Mouse (Mus musculus) brown adipose tissue, adult 24 weeks (tissue): ENCODE measurements around the gene Wdr70. TPM values are rescaled to one million over a fixed set of nuclear protein-coding genes. Genes with fewer than 3 reads are reported as not detected.
"Not testable (repeated sequence)": the region's sequence is repeated elsewhere in the genome, so short reads cannot be mapped to it uniquely, and the experiment has no call there.

Experiments used
- H3K27ac ChIP-seq: fragments of 200-500 bp; replicated peaks from 2 replicates; pipeline ENCODE4 v1.5.1; 2012; ENCODE audit warnings: low read depth, mild to moderate bottlenecking, low read length
- H3K4me1 ChIP-seq: fragments of 200-500 bp; 2 replicates; pipeline ENCODE4 v1.6.1; 2012; ENCODE audit warnings: low read length, mixed read lengths; ENCODE audit not compliant: control insufficient read depth, insufficient read depth, insufficient read length
- H3K4me3 ChIP-seq: fragments of 200-500 bp; 2 replicates; pipeline ENCODE4 v1.5.1; 2012; ENCODE audit warnings: low read depth, mild to moderate bottlenecking, low read length, moderate library complexity; ENCODE audit not compliant: insufficient read depth
- polyA plus RNA-seq: library from polyadenylated mRNA; stranded (reverse); fragments of >200 nt; gene quantifications from 2 replicates; pipeline ENCODE4 v1.2.4, GENCODE M21; 2012; ENCODE audit not compliant: missing spikeins, insufficient read depth, insufficient read length

The Wdr70 gene
- polyA plus RNA-seq, 1 experiment, result 34.4 TPM

DNA sequence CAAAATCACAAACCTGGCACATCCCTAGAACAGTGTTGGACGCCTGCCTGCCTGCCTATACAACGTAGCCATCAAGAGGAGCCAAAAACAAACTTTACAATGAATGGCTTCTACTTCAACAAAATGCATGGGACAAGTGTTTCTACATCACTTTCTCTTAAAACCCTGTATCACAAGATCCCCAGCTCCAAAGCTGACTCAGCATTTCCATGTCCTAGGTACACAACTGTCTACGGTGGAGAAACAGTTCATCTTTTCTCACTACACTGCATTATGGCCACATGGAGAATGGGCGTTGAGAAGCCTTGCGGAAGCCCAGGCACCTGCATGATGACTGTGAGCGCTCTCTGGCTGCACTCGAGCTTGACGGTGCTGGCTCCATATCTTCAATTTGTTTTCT is 16.9 kb downstream of the Wdr70 start:
- Histone ChIP-seq H3K27ac (no peak overlapping the region), H3K4me1 (no peaks in the 10 kb centered on the region), H3K4me3 (no peak overlapping the region)

DNA sequence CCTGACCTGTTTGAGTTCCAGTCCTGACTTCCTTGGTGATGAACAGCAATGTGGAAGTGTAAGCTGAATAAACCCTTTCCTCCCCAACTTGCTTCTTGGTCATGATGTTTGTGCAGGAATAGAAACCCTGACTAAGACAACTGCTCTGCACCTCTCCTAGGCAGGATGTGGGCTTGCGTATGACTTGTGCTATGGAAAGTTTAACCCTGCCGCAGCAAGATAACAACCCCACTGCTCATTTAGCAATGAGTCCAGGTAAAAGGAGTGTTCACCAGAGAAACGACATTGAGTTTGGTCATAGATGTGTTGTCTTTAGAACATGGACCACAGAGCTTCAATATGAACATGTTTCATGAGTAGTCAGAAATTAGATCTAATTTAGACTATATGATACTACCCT is 25.9 kb downstream of the Wdr70 start:
- not testable (repeated sequence) for H3K27ac ChIP-seq, H3K4me3 ChIP-seq, H3K4me1 ChIP-seq

DNA sequence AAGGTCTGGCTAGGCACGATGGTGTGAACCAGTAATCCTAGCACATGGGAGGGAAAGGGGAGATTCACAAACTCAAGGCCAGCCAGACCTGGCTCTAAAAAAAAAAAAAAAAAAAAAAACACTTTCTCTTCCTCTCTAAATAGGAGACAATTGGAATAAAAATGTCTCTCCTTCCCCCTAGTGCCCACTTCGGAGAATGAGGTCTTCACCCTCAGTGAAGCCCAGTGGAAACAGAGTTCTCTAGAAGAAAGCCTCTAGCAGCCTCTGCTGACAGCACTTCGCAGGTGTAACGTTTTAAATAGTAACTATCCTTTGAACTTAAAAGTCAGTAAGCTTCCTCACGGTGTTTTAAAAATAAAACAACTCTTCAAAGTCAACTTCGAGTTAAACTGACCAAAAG is 33.8 kb downstream of the Wdr70 start:
- Histone ChIP-seq H3K27ac (no peak overlapping the region), H3K4me1 (no peaks in the 10 kb centered on the region), H3K4me3 (no peak overlapping the region)

DNA sequence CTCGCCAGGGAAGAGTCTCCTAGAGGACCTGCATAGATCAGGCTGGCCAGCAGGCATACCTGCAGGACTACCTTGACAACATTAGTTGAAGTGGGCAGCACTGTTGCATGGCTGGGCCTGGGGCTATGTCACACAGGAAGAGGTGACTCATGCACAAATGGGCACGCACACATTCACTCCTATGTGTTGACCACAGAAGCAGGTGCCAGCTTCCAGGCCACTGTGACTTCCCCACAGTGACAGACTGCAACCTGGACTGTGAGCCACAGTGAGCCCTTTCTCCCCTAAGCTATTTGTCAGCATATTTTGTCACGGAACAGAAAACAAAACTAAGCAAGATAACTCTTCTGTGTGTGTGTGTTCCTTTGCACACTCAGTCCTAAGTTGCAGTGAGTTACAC is 47.8 kb downstream of the Wdr70 start:
- no peak overlapping the region for H3K27ac ChIP-seq
- H3K4me1 ChIP-seq, result no peaks in the 10 kb centered on the region

DNA sequence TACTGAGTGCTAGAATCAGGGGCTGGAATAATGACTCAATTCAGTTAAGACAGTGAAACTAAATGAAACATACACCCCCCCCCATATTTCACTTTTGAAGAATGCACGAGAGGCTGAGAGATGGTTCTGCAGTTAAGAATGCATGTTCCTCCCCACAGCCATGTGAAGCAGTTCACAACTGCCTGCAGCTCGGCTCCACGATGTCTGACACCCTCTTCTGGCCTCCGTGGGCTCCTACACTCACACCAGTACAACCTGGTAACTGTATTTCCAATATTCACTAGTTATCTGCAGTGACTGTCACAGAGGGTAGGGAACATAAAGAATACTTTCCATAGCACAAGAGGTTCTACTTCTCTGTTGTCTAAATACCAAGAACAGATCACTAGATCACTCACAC is 59.2 kb downstream of the Wdr70 start:
- Histone ChIP-seq H3K4me1 (no peaks in the 10 kb centered on the region), H3K27ac (no peak overlapping the region), H3K4me3 (no peak overlapping the region)

More for the DNA sequence above, 47.8 kb downstream of the Wdr70 start:
- H3K4me3 ChIP-seq, result no peak overlapping the region

DNA sequence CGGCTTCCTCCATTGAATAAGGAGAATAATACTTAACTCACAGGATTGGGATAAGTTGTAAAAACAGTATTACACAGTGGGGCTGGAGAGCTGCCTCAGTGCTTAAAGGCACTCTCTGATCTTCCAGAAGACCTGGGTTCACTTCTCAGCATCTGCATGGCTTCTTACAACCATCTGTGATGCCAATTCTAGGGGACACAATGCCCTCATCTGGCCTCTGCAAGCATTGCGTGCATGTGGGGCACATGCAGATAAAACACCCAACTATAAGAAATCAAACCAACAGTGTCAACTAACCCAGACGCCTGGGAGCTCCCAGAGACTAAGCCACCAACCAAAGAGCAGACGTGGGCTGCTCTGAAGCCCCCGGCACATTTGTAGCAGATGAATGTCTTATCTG is 60.6 kb downstream of the Wdr70 start:
- Histone ChIP-seq H3K4me1 (no peaks in the 10 kb centered on the region), H3K4me3 (no peak overlapping the region), H3K27ac (no peak overlapping the region)

DNA sequence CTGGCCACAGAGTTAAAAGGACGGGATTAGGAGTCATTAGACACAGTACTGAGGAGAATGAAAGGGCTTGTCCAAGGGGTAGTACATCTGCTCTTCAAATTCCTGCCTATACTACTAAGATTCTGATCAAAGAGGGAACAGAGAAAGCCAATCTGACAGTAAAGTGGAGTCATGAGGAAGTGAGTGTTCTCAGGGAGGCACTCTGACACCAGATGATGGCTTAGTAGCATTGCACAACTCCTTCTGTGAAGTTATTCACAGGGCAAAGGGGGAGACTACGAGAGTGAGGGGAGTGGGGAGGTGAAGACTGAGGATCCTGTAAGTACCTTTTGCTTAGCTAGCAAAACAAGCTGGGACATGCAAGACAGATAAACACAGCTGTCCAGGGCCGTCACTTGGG is 61.2 kb downstream of the Wdr70 start:
- Histone ChIP-seq H3K4me1 (no peaks in the 10 kb centered on the region), H3K4me3 (no peak overlapping the region), H3K27ac (no peak overlapping the region)

DNA sequence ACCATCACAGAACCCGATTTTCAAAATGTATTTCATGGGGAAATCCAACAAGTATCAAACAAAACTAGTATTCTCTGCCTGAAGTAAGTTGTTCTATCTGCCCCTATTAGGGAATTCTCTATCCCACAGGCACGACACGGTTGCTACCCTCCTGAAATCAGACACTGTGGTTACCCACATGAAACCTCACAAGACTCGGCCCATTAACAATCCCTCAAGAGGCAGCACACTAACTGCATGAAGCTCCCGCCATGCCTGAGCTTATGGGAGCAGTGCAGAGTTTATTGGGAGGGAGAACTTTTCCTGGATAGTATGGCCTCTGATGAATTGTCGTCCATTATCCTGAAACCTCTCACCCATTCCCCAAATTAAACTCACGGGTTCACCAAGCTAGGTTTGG is 67.8 kb downstream of the Wdr70 start:
- no peak overlapping the region for H3K27ac ChIP-seq
- no peak overlapping the region for H3K4me3 ChIP-seq
- no peaks in the 10 kb centered on the region for H3K4me1 ChIP-seq

DNA sequence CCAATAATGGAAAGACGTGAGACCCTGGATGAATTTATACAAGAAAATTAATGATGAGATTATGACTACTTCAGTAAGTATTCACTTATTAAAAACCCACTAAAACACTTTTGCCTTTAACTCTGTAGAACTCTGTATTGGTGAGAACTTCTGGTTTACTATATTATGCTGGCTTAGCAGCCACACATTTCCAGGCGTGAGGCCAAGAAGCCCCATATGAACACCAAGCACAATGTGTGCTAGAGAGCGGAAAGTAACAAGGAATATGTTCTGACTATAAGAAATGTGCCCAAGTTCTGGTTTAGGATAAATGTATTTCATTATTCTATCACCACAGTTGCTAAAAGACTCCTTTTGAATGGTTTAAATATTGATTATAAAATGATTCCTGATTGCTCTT is 68.4 kb downstream of the Wdr70 start:
- Histone ChIP-seq H3K4me3 (no peak overlapping the region), H3K27ac (no peak overlapping the region), H3K4me1 (no peaks in the 10 kb centered on the region)

DNA sequence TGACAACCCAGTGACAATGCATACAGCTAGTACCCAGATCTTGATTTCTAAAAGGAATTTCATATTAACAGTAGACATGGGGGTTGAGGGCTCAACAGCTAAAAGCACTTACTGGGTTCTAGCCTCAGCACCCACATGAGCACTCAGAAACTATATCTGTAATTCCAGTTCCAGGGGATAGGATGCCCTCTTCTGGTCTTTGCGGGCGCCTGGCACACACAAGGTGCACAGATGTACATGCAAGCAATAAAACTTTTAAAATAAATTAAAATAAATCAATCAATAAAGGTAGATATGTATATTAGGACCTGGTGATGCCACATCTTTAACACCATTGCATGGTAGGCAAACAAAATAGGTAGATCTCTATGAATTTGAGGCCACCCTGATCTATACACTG is 71.5 kb downstream of the Wdr70 start:
- no peak overlapping the region for H3K4me3 ChIP-seq
- H3K4me1 ChIP-seq, result no peaks in the 10 kb centered on the region
- no peak overlapping the region for H3K27ac ChIP-seq

DNA sequence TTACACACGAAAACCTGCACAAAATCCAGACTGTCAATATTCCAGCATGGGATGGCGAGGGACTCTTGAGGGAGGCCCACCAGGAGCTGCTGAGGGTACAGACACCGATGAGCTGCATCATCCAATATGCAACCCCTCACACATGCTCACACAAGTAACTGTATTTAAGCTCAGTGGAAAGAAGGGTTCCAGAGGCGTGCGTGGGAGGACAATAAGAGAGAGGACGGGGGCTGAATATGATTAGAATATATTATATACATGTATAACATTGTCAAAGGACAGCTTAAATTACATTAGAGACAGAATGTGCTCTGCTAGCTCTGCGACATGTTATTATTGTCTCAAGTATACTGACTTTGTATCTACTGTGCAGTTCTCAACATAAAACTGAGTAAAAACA is 87.6 kb downstream of the Wdr70 start:
- Histone ChIP-seq H3K27ac (no peak overlapping the region), H3K4me1 (no peaks in the 10 kb centered on the region; the same call in 1 of the 2 replicates), H3K4me3 (no peak overlapping the region)

DNA sequence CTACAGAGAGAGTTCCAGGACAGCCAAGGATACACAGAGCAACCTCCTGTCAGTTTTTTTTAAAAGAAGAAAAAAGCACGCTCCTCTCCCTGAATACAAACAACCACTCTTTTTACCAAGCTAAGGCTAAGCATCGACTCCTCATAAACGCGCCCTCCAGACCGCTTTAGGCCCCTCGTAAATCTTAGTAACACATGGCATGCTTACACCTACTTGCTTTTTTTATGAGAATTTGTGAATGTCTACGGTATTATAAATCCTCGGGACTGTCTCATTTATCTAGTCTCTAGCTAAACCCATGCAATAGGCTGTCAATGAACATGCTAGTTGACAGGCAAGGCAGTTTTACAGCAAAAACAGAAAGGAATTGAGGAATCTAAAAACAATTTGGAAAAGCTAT is 91.6 kb downstream of the Wdr70 start:
- Histone ChIP-seq H3K4me3 (no peak overlapping the region), H3K4me1 (no peaks in the 10 kb centered on the region; the same call in 1 of the 2 replicates), H3K27ac (no peak overlapping the region)

DNA sequence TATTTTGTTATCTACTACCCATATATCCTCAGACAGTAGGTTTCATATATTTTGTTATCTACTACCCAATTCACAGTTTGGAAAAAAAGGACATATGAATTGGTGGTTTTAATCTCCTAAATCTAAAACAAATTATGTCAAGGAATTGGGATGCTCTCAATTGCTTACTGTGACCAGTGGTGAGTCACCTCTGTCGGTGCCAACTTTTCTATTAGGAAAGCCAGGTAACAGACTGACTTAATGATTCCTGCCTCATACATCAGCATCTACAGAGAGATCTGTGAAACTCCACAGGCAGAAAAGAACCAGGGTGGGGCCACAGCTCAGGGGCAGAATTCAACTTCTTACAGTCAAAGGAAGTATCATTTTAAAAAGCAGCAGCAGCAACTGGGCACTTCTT is 93.0 kb downstream of the Wdr70 start:
- no peaks in the 10 kb centered on the region; the same call in 1 of the 2 replicates for H3K4me1 ChIP-seq
- no peak overlapping the region for H3K4me3 ChIP-seq
- H3K27ac ChIP-seq, result no peak overlapping the region

DNA sequence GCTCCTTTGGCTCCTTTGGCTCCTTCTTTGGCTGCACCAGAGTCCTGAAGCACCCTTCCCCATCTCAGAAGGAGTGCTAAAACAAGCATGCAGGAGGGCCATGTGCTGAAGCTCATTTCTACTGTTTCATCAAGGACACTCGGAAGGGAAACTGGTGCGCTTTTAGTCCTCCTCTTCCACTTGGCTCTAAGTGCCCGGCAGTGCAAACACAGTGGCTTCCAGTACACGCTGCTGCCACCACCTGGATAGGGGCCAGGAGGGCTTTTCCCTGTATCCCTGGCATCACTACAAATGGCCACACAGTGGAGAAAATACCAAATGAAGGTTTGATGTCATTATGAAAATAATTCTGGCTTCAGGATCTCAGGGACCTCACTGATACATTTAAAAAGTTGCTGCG is 93.5 kb downstream of the Wdr70 start:
- no peak overlapping the region for H3K4me3 ChIP-seq
- no peak overlapping the region for H3K27ac ChIP-seq
- no peaks in the 10 kb centered on the region; the same call in 1 of the 2 replicates for H3K4me1 ChIP-seq

DNA sequence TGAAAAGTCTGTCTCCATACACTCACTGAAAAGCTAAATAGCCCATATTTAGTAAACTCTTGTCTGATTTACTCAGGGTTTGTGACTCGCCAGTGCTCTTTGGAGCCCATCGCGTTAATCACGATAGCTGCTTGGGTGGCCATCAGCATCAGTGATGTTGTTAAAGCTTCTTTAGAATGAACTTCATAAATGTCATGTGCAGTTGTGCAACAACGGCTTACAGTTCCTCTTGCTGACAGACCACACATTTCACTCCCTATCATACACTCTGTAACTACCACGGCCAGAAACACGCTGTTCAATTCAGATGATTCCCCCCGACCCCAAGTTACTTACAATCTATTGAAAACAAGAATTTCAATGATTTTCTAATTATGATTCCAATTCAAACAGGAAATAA is 95.2 kb downstream of the Wdr70 start:
- Histone ChIP-seq H3K4me1 (no peaks in the 10 kb centered on the region; the same call in 1 of the 2 replicates), H3K27ac (no peak overlapping the region), H3K4me3 (no peak overlapping the region)

DNA sequence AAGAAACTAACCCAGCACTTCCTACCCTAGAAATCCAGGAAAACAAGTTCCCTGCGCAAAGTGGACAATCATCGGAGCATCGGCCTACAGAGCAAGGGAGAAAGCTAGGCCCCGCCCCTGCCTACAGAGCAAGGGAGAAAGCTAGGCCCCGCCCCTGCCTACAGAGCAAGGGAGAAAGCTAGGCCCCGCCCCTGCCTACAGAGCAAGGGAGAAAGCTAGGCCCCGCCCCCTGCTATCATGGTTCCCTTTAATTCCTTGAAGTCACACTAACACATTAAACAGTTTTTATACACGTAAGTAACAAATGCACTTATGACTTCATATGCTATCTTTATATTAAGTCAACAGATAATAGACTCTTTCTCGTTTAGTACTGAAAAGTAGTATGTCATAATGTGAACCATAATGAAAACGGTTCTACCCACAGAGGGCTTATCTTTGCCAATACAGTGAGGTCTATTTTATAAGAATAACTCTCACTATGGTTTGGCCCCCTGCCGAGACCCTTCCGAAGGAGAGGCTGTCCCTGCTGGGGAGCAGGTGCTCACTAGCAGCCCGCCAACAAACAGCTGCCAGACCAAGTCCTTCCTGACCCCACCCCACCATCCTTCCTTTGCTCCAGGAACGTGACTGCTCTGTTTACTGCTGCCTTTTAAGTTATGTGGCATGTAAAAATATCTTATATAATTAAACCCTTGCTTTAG is 100.0 kb downstream of the Wdr70 start:
- Histone ChIP-seq H3K4me1 (no peaks in the 10 kb centered on the region; the same call in 1 of the 2 replicates), H3K27ac (no peak overlapping the region)

More for the DNA sequence above, 100.0 kb downstream of the Wdr70 start:
- H3K4me3 ChIP-seq, result no peak overlapping the region
